Mouse (Mus musculus) layer of hippocampus, postnatal 25 days (tissue): ENCODE measurements around the gene Mycbp. TPM values are rescaled to one million over a fixed set of nuclear protein-coding genes. Genes with fewer than 3 reads are reported as not detected.

Experiments
- DNase-seq, 2 experiments: peaks; one replicate each; pipeline ENCODE4 v3.0.0; 2022; ENCODE audit warnings: mixed read lengths in 2 of 2, low spot score in 1 of 2; ENCODE audit errors: extremely low spot score in 1 of 2
- total RNA-seq, 2 experiments: library from RNA; stranded (reverse); gene quantifications; 2 replicates each; pipeline ENCODE4 v1.2.3; 2021

Mycbp gene
- 10 to 100 TPM; 12.5 to 13.5 TPM for total RNA-seq

GRCm38 (mm10) chr4:123904333-123905125, at the start of gene Mycbp:
Gene Mycbp (plus strand): TSS chr4:123904832.
- DNase-seq = peak; percentile 98 to 99

- DNase-seq = no peak
Observed at GRCm38 (mm10) chr4:123856888-123857287, 47.7 kb upstream of the Mycbp start.

- no peak for DNase-seq
Observed at GRCm38 (mm10) chr4:123858090-123858489, 46.5 kb upstream of the Mycbp start.

- DNase-seq = no peak
Observed at GRCm38 (mm10) chr4:123859379-123859778, 45.3 kb upstream of the Mycbp start, which contains the start of gene 4933427I04Rik. Gene 4933427I04Rik (plus strand): TSS chr4:123859679.

GRCm38 (mm10) chr4:123859803-123860202, 44.8 kb upstream of the Mycbp start:
- DNase-seq = no peak

- no peak for DNase-seq
Observed at GRCm38 (mm10) chr4:123860621-123861020, 44.0 kb upstream of the Mycbp start.

GRCm38 (mm10) chr4:123893726-123894125, 10.9 kb upstream of the Mycbp start:
- no peak for DNase-seq

GRCm38 (mm10) chr4:123894295-123894694, 10.3 kb upstream of the Mycbp start:
- no peak for DNase-seq

- DNase-seq = peak in 1 of 2 experiments; percentile 74
Observed at GRCm38 (mm10) chr4:123898696-123899095, 5.9 kb upstream of the Mycbp start.

GRCm38 (mm10) chr4:123903432-123903831, 1.2 kb upstream of the Mycbp start:
- DNase-seq = no peak

- peak in 1 of 2 experiments; percentile 10 for DNase-seq
Observed at GRCm38 (mm10) chr4:123905126-123905668, 565 bp downstream of the Mycbp start.

GRCm38 (mm10) chr4:123911503-123911902, 6.9 kb downstream of the Mycbp start:
- DNase-seq = no peak

- no peak for DNase-seq
Observed at GRCm38 (mm10) chr4:123912431-123912830, 7.8 kb downstream of the Mycbp start.

GRCm38 (mm10) chr4:123916748-123917547, 12.3 kb downstream of the Mycbp start, which contains the start of gene Rragc:
Gene Rragc (plus strand): TSS chr4:123917446.
- DNase-seq = peak; percentile 100

GRCm38 (mm10) chr4:123917548-123918140, 13.0 kb downstream of the Mycbp start, which contains the start of gene 4930535I16Rik:
Gene 4930535I16Rik (minus strand): TSS chr4:123918022.
- DNase-seq = no peak

GRCm38 (mm10) chr4:123918851-123919250, 14.2 kb downstream of the Mycbp start:
- no peak for DNase-seq

- DNase-seq = no peak
Observed at GRCm38 (mm10) chr4:123921055-123921565, 16.5 kb downstream of the Mycbp start.

GRCm38 (mm10) chr4:123927961-123928360, 23.3 kb downstream of the Mycbp start:
- no peak for DNase-seq

GRCm38 (mm10) chr4:123929994-123930393, 25.4 kb downstream of the Mycbp start:
- DNase-seq = no peak

GRCm38 (mm10) chr4:123934306-123934705, 29.7 kb downstream of the Mycbp start:
- DNase-seq = no peak
